Mouse (Mus musculus) spleen, adult 12 weeks (tissue): Measurements from ENCODE around the gene Zfp108.
A peak's percentile ranks its signal among the peaks of the same experiment; 100 is the strongest.

Source experiments
- DNase-seq: peaks from one replicate; pipeline ENCODE4 v3.0.0; 2022; ENCODE audit warnings: low spot score

Zfp108 gene

DNA sequence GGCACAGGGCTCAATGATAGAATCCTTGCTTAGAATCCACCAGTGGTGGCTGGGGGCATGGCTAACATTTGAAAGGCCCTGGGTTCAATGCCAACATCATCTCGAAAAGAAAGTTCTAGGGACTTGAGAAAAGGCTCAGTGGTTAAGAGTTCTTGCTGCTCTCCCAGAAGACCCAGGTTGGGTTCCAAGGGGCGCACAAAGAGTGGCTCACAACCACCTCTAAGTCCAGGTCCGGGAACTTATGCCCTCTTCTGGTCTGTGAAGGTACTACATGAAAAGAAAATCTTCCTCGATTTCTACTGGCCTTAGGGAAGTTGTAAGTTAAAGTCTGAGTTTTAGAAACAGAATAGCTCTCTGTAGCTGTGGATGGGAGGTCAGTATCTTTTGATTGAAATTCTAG is 31.5 kb downstream of the Zfp108 start:
- no peak for DNase-seq

DNA sequence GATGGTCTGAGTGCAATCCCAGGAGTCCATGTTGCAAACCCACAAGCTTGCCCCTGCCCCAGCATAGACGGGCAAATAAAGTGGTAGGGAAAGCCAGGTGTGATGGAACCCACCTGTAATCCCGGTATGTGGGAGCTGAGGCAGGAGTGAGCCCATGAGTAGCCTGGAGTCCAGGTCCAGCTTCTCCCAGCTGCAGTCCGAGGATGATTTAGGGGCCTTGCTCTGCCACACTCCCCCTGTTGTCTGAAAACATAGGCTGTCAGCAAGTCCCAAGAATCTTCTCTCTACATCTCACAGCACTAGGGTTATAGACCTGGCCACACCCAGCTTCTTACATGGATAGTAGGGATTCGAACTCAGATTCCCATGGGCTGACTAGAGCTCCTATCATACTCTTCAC is 32.3 kb downstream of the Zfp108 start:
- DNase-seq: no peak

DNA sequence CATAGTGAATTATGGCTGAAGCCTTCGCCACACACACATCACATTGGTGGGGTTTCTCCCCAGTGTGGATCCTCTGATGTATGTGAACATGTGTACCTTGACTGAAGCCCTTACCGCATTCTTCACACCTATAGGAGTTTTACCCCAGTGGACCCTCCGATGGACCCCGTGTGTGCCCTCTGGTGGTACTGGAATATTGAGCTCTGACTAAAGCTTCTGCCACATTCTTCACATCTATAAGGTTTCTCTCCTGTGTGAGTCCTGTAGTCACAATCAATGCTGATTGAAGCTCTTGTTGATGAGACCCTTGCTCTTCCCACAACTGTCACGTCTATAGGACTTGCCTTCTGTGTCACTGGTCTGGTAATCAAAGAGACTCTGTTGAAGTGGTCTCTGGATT is 33.1 kb downstream of the Zfp108 start:
- no peak for DNase-seq

DNA sequence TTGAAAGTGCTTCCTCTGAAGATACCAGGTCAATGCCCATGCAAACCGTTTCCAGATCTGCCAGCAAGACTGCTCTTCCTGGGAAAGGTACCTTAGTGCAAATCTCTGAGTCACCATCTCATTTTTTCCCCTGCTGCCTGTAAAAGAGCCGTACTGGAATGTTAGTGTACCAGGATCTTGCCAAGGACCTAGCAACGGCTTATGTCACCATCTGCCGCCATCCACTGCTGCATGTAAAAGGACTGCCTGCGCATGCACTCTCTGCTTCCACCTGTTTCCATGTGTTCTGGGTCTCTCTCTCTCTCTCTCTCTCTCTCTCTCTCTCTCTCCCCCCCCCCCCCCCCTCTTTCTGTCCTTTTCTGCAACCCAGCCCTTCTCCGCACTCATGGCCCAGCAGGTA is 33.9 kb downstream of the Zfp108 start:
- DNase-seq: no peak

DNA sequence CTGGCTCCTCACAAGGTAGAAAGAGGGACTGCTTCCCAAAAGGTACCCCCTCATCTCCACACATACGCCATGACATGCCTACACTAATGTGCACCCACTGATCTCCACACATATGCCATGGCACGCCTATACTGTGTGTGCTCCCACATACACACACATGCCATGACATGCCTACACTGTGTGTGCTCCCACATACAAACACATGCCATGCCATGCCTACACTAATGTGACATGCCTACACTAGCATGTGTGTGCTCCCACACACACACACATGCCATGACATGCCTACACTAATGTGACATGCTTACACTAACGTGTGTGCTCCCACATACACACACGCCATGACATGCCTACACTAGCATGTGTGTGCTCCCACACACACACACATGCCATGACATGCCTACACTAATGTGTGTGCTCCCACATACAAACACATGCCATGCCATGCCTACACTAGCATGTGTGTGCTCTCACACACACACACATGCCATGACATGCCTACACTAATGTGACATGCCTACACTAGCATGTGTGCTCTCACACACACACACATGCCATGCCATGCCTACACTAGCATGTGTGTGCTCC is 35.6 kb downstream of the Zfp108 start:
- DNase-seq: no peak

DNA sequence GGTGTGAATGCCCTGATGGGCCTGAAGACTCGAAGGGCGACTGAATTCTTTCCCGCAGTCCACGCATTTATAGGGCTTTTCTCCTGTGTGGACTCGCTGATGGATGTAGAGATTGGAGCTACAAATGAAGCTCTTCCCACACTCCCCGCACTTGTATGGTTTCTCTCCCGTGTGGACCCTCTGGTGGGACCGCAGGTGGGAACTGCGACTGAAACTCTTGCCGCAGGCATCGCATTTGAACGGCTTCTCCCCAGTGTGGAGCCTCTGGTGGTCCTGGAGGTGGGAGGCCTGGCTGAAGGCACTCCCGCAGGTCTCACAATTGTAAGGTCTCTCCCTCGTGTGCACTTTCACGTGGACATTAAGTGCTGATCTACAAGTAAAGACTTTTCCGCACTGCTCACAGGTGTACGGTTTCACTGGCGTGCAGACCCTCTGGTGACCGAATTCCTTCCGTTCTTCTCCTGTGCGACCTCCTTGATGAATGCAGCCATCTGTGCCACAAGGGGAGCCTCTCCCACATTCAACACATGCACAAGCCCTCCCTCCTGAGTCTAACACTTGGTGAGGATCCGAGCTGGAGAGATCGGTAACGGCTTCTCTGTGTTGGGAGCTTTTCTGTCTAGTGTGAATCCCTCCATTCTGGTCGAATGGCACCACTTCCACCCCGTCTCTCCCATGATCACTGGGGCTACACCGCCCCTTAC is 36.9 kb downstream of the Zfp108 start:
- no peak for DNase-seq

DNA sequence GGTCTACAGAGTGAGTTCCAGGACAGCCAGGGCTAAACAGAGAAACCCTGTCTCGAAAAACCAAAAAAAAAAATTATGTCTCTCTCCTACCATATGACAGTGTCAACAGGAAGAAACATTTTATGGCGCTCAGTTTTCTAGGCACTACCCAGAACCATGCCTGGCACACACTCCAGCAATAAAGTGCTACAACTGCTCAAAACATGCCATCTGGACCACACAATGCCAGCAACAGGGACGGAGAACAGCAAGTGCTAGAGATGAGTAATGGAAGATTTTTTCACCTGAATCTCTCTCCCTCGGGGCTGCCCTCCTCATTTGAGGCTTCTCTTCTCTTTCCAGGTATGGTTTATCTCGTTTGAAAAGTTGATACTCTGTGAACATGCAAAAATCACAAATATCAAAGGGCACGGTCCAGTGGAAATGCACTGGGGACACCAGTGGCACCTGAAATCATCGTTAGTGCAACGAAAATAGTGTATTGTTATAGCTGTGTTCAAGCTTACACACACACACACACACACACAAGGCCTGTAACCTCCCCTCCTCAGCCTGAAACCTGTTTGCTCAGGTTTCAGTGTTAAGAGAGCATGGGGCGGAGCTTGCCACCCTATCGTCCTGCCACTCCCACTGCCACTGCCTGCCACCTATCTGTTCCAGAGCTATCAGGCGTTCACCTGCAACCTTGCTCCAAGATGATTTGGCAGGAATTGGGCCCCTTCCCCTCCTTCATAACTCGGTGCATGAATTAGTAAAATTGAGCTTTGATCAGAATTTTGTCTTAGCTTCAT is 38.7 kb downstream of the Zfp108 start:
- DNase-seq: no peak

DNA sequence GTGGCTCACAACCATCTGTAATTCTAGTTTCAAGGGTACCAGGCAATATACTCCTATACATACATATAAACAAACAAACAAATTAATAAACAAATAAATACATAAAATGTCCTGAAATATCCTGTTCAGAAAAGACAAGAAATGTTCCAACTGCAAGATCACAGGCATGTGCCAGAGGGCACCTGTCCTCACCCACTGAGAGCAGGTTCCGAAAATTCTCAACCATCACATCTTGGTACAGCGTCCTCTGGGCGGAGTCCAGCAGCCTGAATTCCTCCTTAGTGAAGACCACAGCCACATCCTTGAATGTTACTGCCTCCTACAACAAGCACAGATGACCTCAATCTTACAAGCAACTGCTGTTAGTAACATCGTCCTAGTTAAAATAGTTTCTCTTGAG is 40.2 kb downstream of the Zfp108 start:
- DNase-seq: no peak

DNA sequence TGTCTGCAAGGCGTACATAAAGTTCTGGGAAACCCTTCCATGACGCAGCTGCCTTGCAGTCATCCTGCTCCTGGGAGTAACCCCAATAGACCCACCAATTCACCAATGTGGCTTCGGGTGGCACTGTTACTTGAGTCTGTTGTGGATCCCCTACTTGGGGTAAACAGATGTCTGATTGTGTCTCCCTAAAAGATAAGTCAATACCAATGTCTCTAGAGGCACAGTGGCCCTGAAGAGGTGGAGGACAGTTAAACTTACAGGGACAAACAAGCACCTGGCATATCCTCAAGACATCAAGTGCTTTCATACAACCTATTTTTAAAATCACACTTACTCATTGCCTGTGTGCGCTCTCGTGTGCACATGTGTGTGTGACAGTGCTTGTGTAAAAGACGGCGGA is 40.8 kb downstream of the Zfp108 start:
- no peak for DNase-seq

DNA sequence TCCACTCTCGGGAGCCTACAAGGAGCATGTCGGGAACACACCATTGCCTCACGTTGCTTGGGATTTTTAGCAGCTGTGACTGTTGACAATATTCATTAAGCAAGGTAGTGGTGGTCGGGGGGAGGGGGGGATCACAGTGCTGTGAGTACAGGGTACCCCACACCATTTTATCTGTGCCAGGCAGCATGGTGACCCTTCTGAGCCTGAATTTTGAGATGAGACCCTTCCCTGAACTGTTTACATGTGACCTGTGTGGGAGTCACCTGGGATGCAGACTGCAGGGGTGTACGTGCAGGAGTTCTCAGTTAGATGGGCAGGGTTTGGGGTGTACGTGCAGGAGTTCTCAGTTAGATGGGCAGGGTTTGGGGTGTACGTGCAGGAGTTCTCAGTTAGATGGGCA is 41.8 kb downstream of the Zfp108 start:
- no peak for DNase-seq

DNA sequence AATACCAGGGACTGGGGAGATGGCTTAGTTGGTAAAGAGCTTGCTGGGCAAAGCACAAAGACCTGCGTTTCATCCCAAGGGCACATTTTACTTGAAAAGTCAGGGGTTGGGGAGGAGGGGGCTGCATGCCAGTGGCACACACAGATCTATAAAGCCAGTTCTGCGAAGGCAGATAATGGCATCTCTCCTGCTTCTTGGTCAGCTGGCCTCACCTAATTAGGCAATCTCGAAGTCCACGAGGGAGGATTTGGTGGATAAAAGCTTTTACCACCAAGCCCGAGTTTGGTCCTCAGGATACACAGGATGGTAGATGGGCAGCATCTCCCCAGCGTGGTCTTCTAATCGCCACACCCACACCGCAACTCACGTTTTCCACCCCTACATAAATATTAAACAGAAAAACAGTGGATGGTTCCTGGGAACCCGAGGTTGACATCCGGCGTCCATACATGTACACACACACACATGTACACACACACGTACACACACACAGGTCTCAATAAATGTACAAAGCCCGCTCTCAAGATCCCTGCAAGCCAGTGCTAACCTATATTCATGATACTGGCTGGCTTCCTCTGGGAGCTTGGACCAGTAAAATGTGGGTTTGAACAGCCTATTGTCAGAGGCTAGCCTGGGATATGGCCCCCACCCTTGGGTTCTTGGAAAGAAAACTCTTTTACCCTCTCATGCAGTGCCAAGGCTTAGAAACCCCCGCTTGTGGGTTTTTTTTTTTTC is 42.9 kb downstream of the Zfp108 start:
- DNase-seq: no peak

DNA sequence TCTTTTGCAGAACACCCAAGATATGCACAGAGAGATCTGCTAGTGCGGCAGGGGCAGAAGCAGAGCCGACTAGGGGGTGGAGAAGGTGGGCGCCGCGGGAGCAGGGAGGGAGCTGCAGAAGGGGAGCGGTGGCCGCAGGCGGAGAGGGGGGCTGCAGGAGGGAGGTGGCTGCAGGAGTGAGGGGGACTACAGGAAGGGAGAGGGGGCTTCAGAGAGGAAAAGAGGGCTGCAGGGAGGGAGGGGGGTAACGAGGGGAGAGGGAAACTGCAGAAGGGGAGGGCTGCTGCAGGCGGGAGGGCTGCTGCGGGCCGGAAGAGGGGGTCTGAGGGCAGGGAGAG is 44.0 kb downstream of the Zfp108 start:
- DNase-seq: no peak

DNA sequence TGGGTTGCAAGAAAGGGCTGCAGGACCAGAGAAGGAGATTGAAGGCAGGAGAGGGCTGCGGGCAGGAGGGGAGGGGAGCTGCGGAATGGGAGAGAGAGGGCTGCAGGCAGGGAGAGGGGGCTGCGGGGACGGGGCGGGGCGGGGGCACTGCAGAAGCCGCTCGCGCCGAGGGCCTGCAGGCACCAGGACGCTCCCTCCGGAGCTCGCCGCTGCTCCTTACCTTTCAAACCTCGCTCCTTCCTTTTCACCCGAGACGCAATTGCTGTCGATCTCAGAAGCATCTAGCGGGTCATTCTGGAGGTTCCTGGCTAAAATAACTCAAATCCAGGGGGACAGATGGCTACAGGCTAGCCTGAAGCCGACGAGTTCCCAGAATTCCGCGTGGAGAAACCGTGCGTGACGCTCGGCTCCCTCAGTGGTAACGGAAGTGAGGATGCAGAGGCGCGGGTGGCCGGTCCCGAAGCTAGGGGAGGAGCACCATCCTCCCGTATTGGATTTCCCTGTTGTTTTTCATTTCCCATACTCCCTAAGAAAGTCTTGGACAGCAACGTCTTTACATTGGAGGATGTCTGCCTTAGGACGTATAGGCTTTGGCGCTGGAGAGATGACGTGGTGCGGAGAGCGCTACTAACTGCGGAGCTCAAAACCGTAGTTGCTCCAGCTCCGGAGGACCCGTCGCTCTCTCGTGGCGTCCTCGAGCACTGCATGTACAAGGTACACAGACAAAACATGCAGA is 44.5 kb downstream of the Zfp108 start:
- DNase-seq: peak; percentile 42

DNA sequence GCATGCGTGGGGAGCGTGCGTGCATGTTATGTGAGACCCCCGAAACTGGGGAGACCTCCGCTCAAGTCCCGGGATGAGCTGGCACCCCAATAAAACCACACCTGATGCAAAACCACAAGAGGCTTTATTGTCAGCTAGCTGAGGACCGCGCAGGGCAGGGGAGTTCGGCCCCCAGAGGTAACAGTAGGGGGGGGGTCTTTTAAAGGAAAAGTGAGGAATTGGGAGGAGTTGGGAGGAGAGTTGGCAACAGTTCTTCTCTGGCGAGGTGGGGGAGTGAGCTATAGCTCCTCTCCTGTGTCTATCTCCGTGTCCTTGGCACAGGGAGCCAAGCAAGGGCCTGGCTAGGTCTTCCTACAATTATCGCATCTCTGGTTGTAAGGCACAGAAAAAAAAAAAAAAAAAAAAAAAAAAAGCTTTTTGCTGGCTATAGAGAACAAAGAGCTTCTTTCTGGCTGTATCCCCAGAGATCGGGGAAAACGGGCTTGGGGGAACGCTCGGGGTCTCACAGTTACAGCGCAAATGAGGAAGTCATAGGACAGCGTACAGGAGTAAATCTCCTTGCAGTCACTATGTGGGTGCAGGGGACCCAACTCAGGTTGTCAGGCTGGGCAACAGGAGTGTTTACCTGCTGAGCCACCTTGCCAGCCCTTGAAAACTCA is 45.4 kb downstream of the Zfp108 start:
- no peak for DNase-seq

DNA sequence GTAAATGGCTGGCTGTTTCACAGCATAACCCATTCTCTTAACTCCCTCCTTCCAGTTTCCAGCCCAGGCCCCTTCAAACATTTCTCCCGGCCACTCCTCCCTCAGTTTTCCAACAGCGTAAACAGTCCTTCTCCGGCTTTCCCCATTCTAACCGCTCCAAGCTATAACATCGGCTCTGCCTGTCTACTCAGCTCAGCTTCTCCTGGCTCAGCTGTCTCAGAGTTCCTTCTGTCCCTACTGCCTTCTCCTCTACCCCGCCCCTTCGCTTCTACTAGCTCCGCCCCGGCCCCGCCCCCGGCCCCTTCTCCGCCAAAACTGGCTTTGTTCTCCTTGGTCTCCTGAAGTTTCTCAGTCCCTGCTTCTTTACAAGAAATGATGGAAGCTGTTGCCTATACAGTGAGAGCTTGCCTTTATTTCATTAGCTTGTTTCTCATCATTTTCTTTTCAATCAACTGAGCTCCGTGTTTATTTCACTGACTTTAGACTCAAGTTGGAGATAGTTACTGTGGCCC is 46.2 kb downstream of the Zfp108 start, which contains the start of gene Zfp61:
Gene Zfp61 (minus strand): TSS at position 462 of the 512 bp plus-strand sequence.
- no peak for DNase-seq
